Mouse (Mus musculus) limb, embryonic 11.5 days (tissue): ENCODE measurements at regions not wholly inside any gene's neighbourhood (a gene's known extent, or its start where the extent isn't known, plus 50 kb on each side); places are given as distances from the start of the nearest gene placed in this dataset.

Experiments
- ATAC-seq: fragments of 200-750 bp; cut with Nextera tagmentation; 2 replicates; pipeline ENCODE4 v1.8.0; 2017; ENCODE audit warnings: low read depth; ENCODE audit not compliant: insufficient number of reproducible peaks, low FRiP score, low TSS enrichment
- DNase-seq: peaks from one replicate; pipeline ENCODE4 v3.0.0-alpha.2; 2015; ENCODE audit warnings: low spot score
- H3K27ac ChIP-seq: fragments of 300-500 bp; sonication (generic); replicated peaks from 2 replicates; pipeline ENCODE4 v1.5.1; 2014; ENCODE audit warnings: low read depth, mild to moderate bottlenecking, low read length
- H3K27me3 ChIP-seq: fragments of 300-500 bp; sonication (generic); 2 replicates; pipeline ENCODE4 v1.6.1; 2014; ENCODE audit warnings: mild to moderate bottlenecking, low read length, mixed read lengths; ENCODE audit not compliant: control insufficient read depth, insufficient read depth
- H3K36me3 ChIP-seq: fragments of 300-500 bp; sonication (generic); 2 replicates; pipeline ENCODE4 v1.6.1; 2014; ENCODE audit warnings: mild to moderate bottlenecking, low read length, moderate library complexity, mixed read lengths; ENCODE audit not compliant: control insufficient read depth, insufficient read depth
- H3K4me1 ChIP-seq: fragments of 300-500 bp; sonication (generic); 2 replicates; pipeline ENCODE4 v1.6.1; 2014; ENCODE audit warnings: low read length, mixed read lengths; ENCODE audit not compliant: control insufficient read depth, insufficient read depth
- H3K4me2 ChIP-seq: fragments of 300-500 bp; sonication (generic); 2 replicates; pipeline ENCODE4 v1.6.1; 2014; ENCODE audit warnings: low read depth, mild to moderate bottlenecking, moderate library complexity; ENCODE audit not compliant: severe bottlenecking
- H3K4me3 ChIP-seq: fragments of 300-500 bp; sonication (generic); 2 replicates; pipeline ENCODE4 v1.5.1; 2014; ENCODE audit warnings: low read depth, low read length
- H3K9ac ChIP-seq: fragments of 300-500 bp; sonication (generic); 2 replicates; pipeline ENCODE4 v1.6.1; 2014; ENCODE audit warnings: mild to moderate bottlenecking, low read length
- H3K9me3 ChIP-seq: fragments of 300-500 bp; sonication (generic); 2 replicates; pipeline ENCODE4 v1.6.1; 2016; ENCODE audit warnings: low read length; ENCODE audit not compliant: control insufficient read depth
- WGBS: fragments of 180-500 bp; shearing (Covaris S2); extraction: QIAGEN DNeasy Blood & Tissue Kit; methylation state at CpG from one replicate; pipeline ENCODE4 v1.1.7; 2014; 5-methylcytosine and 5-hydroxymethylcytosine counted together

GRCm38 (mm10) chr13:58495390-58496073, 92.4 kb upstream of the Hnrnpk start:
- 82% methylated on average over 12 of the region's 12 CpGs for WGBS
- no peak for DNase-seq
- ATAC-seq: no peak
- Histone ChIP-seq H3K9me3 (peaks cover 2% of the 10 kb centered on the region; the same call in 1 of the 2 replicates), H3K4me3 (no peak overlapping the region), H3K9ac (no peak overlapping the region), H3K4me1 (no peaks in the 10 kb centered on the region), H3K27ac (no peak overlapping the region), H3K27me3 (no peaks in the 10 kb centered on the region), H3K4me2 (no peak overlapping the region), H3K36me3 (no peaks in the 10 kb centered on the region)

GRCm38 (mm10) chr13:58494726-58495125, 91.6 kb upstream of the Hnrnpk start:
- H3K4me1 ChIP-seq: no peaks in the 10 kb centered on the region
- DNase-seq (no peak), ATAC-seq (no peak)
- no peak overlapping the region for H3K9ac ChIP-seq
- no peak overlapping the region for H3K4me2 ChIP-seq
- H3K27ac ChIP-seq: no peak overlapping the region
- WGBS: 81% methylated on average over 5 of the region's 5 CpGs
- H3K9me3 ChIP-seq: peaks cover 2% of the 10 kb centered on the region; the same call in 1 of the 2 replicates
- H3K36me3 ChIP-seq: no peaks in the 10 kb centered on the region
- no peaks in the 10 kb centered on the region for H3K27me3 ChIP-seq
- no peak overlapping the region for H3K4me3 ChIP-seq

GRCm38 (mm10) chr13:58490829-58491228, 87.7 kb upstream of the Hnrnpk start:
- no peak overlapping the region for H3K27ac ChIP-seq
- no peaks in the 10 kb centered on the region for H3K4me1 ChIP-seq
- no peak for DNase-seq
- H3K9me3 ChIP-seq: peaks cover 2% of the 10 kb centered on the region; the same call in 1 of the 2 replicates
- H3K27me3 ChIP-seq: no peaks in the 10 kb centered on the region
- no peak for ATAC-seq
- 60% methylated on average over 8 of the region's 8 CpGs for WGBS
- no peak overlapping the region for H3K4me3 ChIP-seq
- H3K36me3 ChIP-seq: no peaks in the 10 kb centered on the region
- H3K4me2 ChIP-seq: no peak overlapping the region
- H3K9ac ChIP-seq: no peak overlapping the region

- no peak for ATAC-seq
- no peaks in the 10 kb centered on the region for H3K27me3 ChIP-seq
- WGBS: 76% methylated on average over 10 of the region's 10 CpGs
Observed at GRCm38 (mm10) chr13:58485011-58485410, 81.9 kb upstream of the Hnrnpk start.

GRCm38 (mm10) chr13:58482701-58483100, 79.6 kb upstream of the Hnrnpk start:
- H3K9ac ChIP-seq: no peak overlapping the region
- H3K4me3 ChIP-seq: no peak overlapping the region
- 69% methylated on average over 9 of the region's 9 CpGs for WGBS
- H3K27me3 ChIP-seq: no peaks in the 10 kb centered on the region
- no peaks in the 10 kb centered on the region for H3K36me3 ChIP-seq
- no peaks in the 10 kb centered on the region for H3K9me3 ChIP-seq
- no peak overlapping the region for H3K27ac ChIP-seq
- ATAC-seq: no peak
- H3K4me2 ChIP-seq: no peak overlapping the region
- H3K4me1 ChIP-seq: no peaks in the 10 kb centered on the region
- no peak for DNase-seq

More at GRCm38 (mm10) chr13:58485011-58485410, 81.9 kb upstream of the Hnrnpk start:
- DNase-seq: no peak
- Histone ChIP-seq H3K9ac (no peak overlapping the region), H3K4me1 (no peaks in the 10 kb centered on the region), H3K36me3 (no peaks in the 10 kb centered on the region), H3K4me3 (no peak overlapping the region), H3K4me2 (no peak overlapping the region), H3K27ac (no peak overlapping the region), H3K9me3 (no peaks in the 10 kb centered on the region)

GRCm38 (mm10) chr13:58480928-58481598, 77.9 kb upstream of the Hnrnpk start:
- Histone ChIP-seq H3K27ac (no peak overlapping the region), H3K4me3 (no peak overlapping the region), H3K27me3 (no peaks in the 10 kb centered on the region), H3K4me1 (no peaks in the 10 kb centered on the region), H3K9ac (no peak overlapping the region), H3K9me3 (no peaks in the 10 kb centered on the region), H3K36me3 (no peaks in the 10 kb centered on the region), H3K4me2 (no peak overlapping the region)
- ATAC-seq: no peak
- 86% methylated on average over 10 of the region's 10 CpGs for WGBS
- DNase-seq: no peak

- H3K36me3 ChIP-seq: no peaks in the 10 kb centered on the region
- H3K4me1 ChIP-seq: no peaks in the 10 kb centered on the region
- H3K9me3 ChIP-seq: no peaks in the 10 kb centered on the region
- H3K4me2 ChIP-seq: no peak overlapping the region
- 92% methylated on average over 8 of the region's 8 CpGs for WGBS
- no peak overlapping the region for H3K9ac ChIP-seq
- DNase-seq: no peak
- no peak overlapping the region for H3K4me3 ChIP-seq
- no peak for ATAC-seq
- H3K27me3 ChIP-seq: no peaks in the 10 kb centered on the region
- H3K27ac ChIP-seq: no peak overlapping the region
Observed at GRCm38 (mm10) chr13:58480388-58480927, 77.3 kb upstream of the Hnrnpk start.

- ATAC-seq (no peak), DNase-seq (no peak)
- H3K4me2 ChIP-seq: no peak overlapping the region
- WGBS: 82% methylated on average over 5 of the region's 5 CpGs
- H3K27ac ChIP-seq: no peak overlapping the region
- no peaks in the 10 kb centered on the region for H3K36me3 ChIP-seq
- no peaks in the 10 kb centered on the region for H3K9me3 ChIP-seq
- H3K27me3 ChIP-seq: no peaks in the 10 kb centered on the region
- no peak overlapping the region for H3K4me3 ChIP-seq
- H3K9ac ChIP-seq: no peak overlapping the region
- H3K4me1 ChIP-seq: no peaks in the 10 kb centered on the region
Observed at GRCm38 (mm10) chr13:58478438-58478837, 75.3 kb upstream of the Hnrnpk start.
